Mouse (Mus musculus) G1E (cell line): ENCODE data around the gene Ryr1.

Experiments used
- CTCF ChIP-seq: IDR thresholded peaks from 2 replicates; pipeline ENCODE4 v1.5.1; 2012; ENCODE audit warnings: low read depth, low read length, inconsistent platforms, mixed read lengths
- GATA1 ChIP-seq: IDR thresholded peaks from 2 replicates; pipeline ENCODE4 v1.6.1; 2012; ENCODE audit warnings: borderline replicate concordance, low read length, inconsistent platforms, mixed read lengths

- TF ChIP-seq GATA1 (no peak), CTCF (peak; percentile 33; the same call in 1 of the 2 replicates)
Observed at GRCm38 (mm10) chr7:29039604-29039984, 85.4 kb downstream of the Ryr1 start.
